Mouse (Mus musculus): Measurements from ENCODE around the gene Ube2o.

- peak; percentile 24; the same call in 1 of the 2 replicates for TF ChIP-seq CTCF (IDR thresholded peaks at IDR 0.05; ENCODE audit: low read depth)
- TF ChIP-seq EP300 (IDR thresholded peaks at IDR 0.05; ENCODE audit: low read depth) = no peak
Observed at GRCm38 (mm10) chr11:116515330-116516020, 65.8 kb downstream of the Ube2o start.
